Mouse (Mus musculus) forebrain, embryonic 16.5 days (tissue): ENCODE measurements around the gene Cyb5r3. TPM values are rescaled to one million over a fixed set of nuclear protein-coding genes. Genes with fewer than 3 reads are reported as not detected.

Experiments
- ATAC-seq: fragments of 200-750 bp; cut with Nextera tagmentation; 2 replicates; pipeline ENCODE4 v1.8.0; 2017; ENCODE audit warnings: mild to moderate bottlenecking, moderate library complexity
- H3K27ac ChIP-seq: fragments of 300-500 bp; sonication (generic); 2 replicates; pipeline ENCODE4 v1.5.1; 2014; ENCODE audit warnings: low read length, control low read depth
- H3K27me3 ChIP-seq: fragments of 300-500 bp; sonication (generic); replicated peaks from 2 replicates; pipeline ENCODE4 v1.6.1; 2014; ENCODE audit warnings: low read length; ENCODE audit not compliant: control insufficient read depth, insufficient read depth
- H3K36me3 ChIP-seq: fragments of 300-500 bp; sonication (generic); 2 replicates; pipeline ENCODE4 v1.6.1; 2014; ENCODE audit not compliant: control insufficient read depth, insufficient read depth
- H3K4me1 ChIP-seq: fragments of 300-500 bp; sonication (generic); replicated peaks from 2 replicates; pipeline ENCODE4 v1.6.1; 2014; ENCODE audit warnings: low read length; ENCODE audit not compliant: control insufficient read depth, insufficient read depth
- H3K4me2 ChIP-seq: fragments of 300-500 bp; sonication (generic); 2 replicates; pipeline ENCODE4 v1.6.1; 2014; ENCODE audit warnings: mild to moderate bottlenecking, low read length, control low read depth
- H3K4me3 ChIP-seq: fragments of 300-500 bp; sonication (generic); replicated peaks from 2 replicates; pipeline ENCODE4 v1.5.1; 2014; ENCODE audit warnings: mild to moderate bottlenecking, low read length, control low read depth
- H3K9ac ChIP-seq: fragments of 300-500 bp; sonication (generic); replicated peaks from 2 replicates; pipeline ENCODE4 v1.6.1; 2014; ENCODE audit warnings: low read depth, low read length, control low read depth
- H3K9me3 ChIP-seq: fragments of 300-500 bp; sonication (generic); 2 replicates; pipeline ENCODE4 v1.6.1; 2016; ENCODE audit warnings: low read length; ENCODE audit not compliant: control insufficient read depth
- WGBS: fragments of 180-500 bp; shearing (Covaris S2); extraction: QIAGEN DNeasy Blood & Tissue Kit; methylation state at CpG from one replicate; pipeline ENCODE4 v1.1.7; 2014; 5-methylcytosine and 5-hydroxymethylcytosine counted together
- polyA plus RNA-seq: library from polyadenylated mRNA; unstranded; fragments of >200 nt; fragmentation: Nextera tagmentation; extraction: Ambion mirVana; gene quantifications from 2 replicates; pipeline ENCODE4 v1.2.1, GENCODE M21; 2015

The Cyb5r3 gene
- polyA plus RNA-seq, 1 experiment from 2014 or later: 112 TPM

DNA sequence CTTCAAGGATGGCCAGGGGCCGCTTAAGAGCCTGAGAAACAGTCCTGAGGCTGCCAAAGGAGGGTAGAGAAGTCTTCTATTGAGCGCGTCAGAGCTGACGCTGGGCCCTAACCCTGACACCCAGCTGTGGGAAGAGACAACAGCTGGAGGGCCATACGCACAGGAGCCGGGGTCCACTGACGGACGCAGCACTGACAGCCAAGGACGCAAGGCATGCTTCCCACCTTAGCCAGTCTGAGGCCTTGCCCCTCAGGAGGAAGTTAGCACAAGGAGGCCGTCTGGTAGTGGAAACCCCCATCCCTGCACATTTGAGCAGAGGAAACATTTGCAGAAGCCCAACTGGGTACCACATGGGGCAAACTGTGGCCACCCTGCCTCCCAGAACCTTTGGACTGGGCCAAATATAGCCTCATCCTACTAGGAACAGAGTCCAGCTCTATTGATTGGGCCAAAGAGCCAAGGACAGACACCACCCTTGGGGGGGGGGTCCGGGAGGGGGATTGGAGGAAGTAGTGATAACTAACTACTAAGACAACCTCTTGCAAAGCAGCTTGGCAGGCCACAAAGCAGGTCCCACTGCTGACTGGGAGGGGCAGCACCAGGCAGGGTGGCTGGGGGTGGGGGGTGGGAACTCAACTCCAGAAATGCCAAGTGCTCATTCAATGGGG is 9.4 kb downstream of the Cyb5r3 start:
- H3K27me3 ChIP-seq: no peaks in the 10 kb centered on the region
- no peak overlapping the region for H3K4me2 ChIP-seq
- H3K36me3 ChIP-seq: peaks cover 13% of the 10 kb centered on the region
- H3K4me3 ChIP-seq: no peak overlapping the region
- H3K9ac ChIP-seq: no peak overlapping the region
- no peak overlapping the region for H3K27ac ChIP-seq
- 87% methylated on average over 11 of the region's 11 CpGs for WGBS
- no peak for ATAC-seq
- H3K4me1 ChIP-seq: no peaks in the 10 kb centered on the region
- H3K9me3 ChIP-seq: no peaks in the 10 kb centered on the region

DNA sequence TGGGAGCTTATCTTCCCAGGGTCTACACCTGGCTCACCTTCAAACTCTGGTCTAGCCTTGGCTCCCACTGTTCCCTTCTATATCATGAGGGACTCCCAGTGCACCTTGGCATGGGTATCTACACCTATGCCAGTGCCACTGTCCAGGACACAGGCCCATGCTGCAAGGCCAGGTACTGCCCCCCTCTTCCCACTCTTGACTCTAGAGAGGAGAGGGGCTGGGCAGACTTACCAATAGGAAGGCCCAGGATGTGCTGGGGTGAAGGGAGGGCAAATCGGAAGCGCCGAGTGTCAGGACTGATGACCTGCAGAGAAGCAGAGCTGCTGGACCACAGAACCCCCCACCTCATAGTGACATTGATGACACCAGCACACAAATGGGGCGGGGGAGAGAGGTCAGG is 10.4 kb downstream of the Cyb5r3 start:
- ATAC-seq: no peak
- Histone ChIP-seq H3K9me3 (no peaks in the 10 kb centered on the region), H3K27ac (no peak overlapping the region), H3K4me3 (no peak overlapping the region), H3K4me2 (no peak overlapping the region), H3K27me3 (no peaks in the 10 kb centered on the region), H3K36me3 (peaks cover 18% of the 10 kb centered on the region), H3K9ac (no peak overlapping the region), H3K4me1 (no peaks in the 10 kb centered on the region)
- 94% methylated on average over 4 of the region's 4 CpGs for WGBS

DNA sequence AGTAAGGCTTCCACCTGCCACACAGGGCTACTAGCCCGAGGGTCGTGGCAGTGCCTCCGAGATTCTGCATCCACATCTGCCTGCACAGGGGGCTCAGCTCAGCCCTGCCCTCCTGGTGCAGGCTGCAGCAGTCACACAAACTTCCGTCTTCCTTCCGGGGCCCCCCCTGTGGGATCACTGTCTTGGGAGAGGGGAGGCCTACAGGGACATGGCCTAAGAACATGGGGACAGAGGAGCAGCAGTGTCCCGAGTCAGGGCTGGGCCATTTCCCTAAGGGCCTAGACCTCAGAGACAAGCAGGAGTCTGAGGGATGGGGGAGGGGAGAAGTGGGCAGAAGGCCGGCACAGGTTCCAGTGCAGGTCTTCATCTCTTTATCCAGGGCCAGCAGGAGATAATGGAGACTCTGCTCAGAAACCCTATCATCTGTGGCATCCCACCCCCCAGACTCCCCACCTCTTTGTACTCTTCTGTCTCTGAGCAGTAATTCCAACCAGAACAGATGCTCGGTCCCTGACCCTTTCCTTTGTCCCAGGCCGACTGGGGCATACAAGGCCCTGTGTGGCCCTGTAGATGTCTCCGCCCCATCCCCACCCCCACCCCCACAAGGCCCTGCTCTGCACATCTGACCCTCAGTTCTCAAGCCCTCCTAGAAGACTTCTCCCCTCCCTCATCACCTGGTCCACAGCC is 11.2 kb downstream of the Cyb5r3 start:
- H3K27ac ChIP-seq: no peak overlapping the region
- H3K36me3 ChIP-seq: peaks cover 18% of the 10 kb centered on the region
- 32% methylated on average over 10 of the region's 10 CpGs for WGBS

DNA sequence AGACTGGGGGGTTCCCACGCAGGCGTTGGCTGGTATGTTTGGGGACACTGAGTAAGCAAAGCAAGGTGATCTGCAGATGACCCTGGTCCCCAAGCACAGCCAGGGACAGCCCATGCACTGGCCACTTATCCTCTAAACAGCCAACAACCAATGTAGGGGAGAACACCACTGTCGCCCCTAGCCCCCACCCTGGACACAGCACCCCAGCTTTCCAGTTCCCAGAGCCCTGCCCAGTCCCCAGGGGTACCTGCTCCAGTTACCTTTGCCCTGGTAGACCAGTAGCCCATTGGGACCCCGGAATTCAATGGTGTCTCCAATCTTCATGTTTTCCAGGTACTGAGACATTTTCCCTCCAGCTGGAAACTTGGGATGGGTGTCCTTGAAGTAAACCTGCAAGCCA is 11.8 kb downstream of the Cyb5r3 start:
- 91% methylated on average over 4 of the region's 4 CpGs for WGBS
- H3K27me3 ChIP-seq: no peaks in the 10 kb centered on the region
- H3K9ac ChIP-seq: no peak overlapping the region
- no peak overlapping the region for H3K4me3 ChIP-seq
- H3K9me3 ChIP-seq: no peaks in the 10 kb centered on the region
- H3K36me3 ChIP-seq: peaks cover 18% of the 10 kb centered on the region
- no peak for ATAC-seq
- no peaks in the 10 kb centered on the region for H3K4me1 ChIP-seq
- H3K4me2 ChIP-seq: no peak overlapping the region
- H3K27ac ChIP-seq: no peak overlapping the region

More for the DNA sequence above, 11.2 kb downstream of the Cyb5r3 start:
- Histone ChIP-seq H3K9me3 (no peaks in the 10 kb centered on the region), H3K4me2 (no peak overlapping the region), H3K27me3 (no peaks in the 10 kb centered on the region), H3K4me3 (no peak overlapping the region), H3K9ac (no peak overlapping the region), H3K4me1 (no peaks in the 10 kb centered on the region)
- no peak for ATAC-seq

DNA sequence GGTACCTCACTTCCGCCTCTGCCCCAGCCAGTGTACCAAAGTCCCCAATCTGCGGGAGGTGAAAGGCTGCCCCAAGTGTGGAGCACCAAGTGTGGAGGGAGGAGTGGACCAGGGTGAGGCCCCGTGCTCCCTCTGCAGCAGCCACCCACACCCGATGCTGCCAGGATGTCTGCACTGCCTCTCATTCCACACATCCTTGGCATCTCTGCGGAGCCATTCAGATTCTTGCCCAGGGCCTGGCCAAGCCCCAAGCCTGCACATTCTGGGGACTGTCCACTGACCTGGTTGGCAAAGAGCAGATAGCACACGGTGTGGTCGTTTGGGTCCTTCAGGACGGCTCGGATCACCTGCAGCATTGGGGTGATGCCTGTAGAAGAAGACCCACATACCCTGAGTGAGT is 12.6 kb downstream of the Cyb5r3 start:
- no peak overlapping the region for H3K27ac ChIP-seq
- H3K4me2 ChIP-seq: no peak overlapping the region
- no peak overlapping the region for H3K9ac ChIP-seq
- 94% methylated on average over 9 of the region's 9 CpGs for WGBS
- H3K4me1 ChIP-seq: no peaks in the 10 kb centered on the region
- peaks cover 18% of the 10 kb centered on the region for H3K36me3 ChIP-seq
- no peak for ATAC-seq
- H3K27me3 ChIP-seq: no peaks in the 10 kb centered on the region
- H3K4me3 ChIP-seq: no peak overlapping the region
- no peaks in the 10 kb centered on the region for H3K9me3 ChIP-seq

DNA sequence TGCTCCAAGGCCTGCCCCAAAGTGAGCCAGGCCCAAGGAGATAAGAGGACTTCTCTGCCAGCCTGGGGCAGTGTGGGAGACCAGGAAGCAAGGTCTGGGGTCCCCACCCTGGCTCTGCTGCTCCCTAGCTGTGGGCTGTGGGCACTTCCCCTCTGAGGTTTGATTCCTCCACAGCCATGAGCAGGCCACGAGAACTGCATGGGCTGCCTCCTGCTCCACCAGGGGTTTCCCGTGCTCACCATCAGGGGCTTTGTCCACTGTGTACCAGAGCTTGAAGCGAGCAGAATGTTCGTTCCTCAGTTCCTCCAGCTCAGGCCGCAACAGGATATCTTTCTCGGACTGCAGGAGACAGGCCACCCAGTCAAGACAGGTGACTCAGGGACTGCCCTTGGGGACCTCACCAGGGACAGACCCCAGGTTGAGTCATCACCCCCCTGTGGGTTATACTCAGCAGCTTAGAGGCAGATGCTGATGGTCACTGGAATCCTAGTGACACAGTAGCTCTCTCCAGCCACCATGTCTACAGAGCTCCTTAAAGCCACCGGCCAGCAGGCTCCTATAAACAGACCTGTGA is 13.7 kb downstream of the Cyb5r3 start:
- 95% methylated on average over 7 of the region's 7 CpGs for WGBS
- no peaks in the 10 kb centered on the region for H3K9me3 ChIP-seq
- H3K27me3 ChIP-seq: no peaks in the 10 kb centered on the region
- no peak overlapping the region for H3K4me3 ChIP-seq
- H3K4me1 ChIP-seq: no peaks in the 10 kb centered on the region
- peaks cover 18% of the 10 kb centered on the region for H3K36me3 ChIP-seq
- no peak overlapping the region for H3K9ac ChIP-seq
- ATAC-seq: no peak
- no peak overlapping the region for H3K27ac ChIP-seq
- no peak overlapping the region for H3K4me2 ChIP-seq

DNA sequence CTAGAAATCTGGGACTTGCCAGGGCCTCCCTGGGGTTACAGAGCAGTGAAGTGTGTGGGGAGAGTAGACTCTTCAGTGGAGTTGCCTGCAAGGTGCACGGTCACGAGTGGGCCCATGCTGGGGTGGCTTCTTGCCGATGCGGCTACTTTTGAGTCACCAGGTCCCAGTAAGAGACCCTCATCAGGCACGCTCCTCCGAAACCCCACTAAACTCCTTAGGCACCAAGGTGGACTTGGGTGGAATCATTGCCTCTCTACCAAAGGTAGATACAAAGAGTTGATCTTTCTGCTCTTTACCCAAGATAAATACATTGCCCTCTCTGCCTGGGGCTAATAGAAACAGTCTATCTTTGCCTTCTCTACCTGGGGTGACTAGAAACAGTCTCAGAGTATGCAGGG is 14.7 kb downstream of the Cyb5r3 start:
- no peak overlapping the region for H3K4me2 ChIP-seq
- no peak for ATAC-seq
- no peak overlapping the region for H3K9ac ChIP-seq
- no peaks in the 10 kb centered on the region for H3K9me3 ChIP-seq
- no peaks in the 10 kb centered on the region for H3K27me3 ChIP-seq
- no peaks in the 10 kb centered on the region for H3K4me1 ChIP-seq
- no peak overlapping the region for H3K4me3 ChIP-seq
- peaks cover 18% of the 10 kb centered on the region for H3K36me3 ChIP-seq
- no peak overlapping the region for H3K27ac ChIP-seq
- WGBS: 95% methylated on average over 6 of the region's 6 CpGs

DNA sequence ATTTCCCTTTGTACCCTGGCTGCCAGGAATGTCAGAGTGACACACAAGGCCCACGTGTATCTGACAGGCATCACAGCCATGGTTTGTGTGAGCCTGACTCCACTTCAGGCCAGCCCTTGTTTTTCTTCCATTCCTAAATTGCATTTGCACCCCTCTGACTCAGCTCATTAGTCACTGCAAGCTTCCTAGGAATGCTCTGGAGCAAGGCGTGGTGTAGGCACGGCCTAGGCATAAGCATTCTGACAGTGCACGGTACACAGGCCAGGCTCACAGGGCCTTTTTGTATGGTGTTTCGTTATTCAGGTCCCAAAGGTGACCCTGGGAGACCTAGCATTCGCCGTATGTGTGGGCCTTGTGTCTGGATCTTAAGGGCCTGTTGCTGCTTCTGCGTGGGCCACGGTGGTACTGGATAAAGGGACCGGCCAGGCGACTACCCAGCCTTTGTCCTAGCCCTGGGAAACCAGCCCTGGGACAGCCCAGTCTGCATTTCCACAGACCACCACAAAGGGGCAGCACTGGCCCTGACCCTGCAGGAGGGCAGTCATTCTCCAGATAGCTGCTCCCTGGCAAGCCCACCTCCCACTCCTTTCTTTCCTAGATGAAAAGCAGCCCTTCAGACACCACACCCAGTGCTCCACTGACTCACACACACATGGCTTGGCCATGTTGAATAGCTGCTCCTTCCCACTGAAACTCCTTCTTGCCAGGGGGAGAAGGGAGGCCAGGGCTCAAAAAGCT is 15.3 kb downstream of the Cyb5r3 start:
- H3K9ac ChIP-seq: no peak overlapping the region
- H3K36me3 ChIP-seq: peaks cover 18% of the 10 kb centered on the region
- H3K27me3 ChIP-seq: no peaks in the 10 kb centered on the region
- no peak for ATAC-seq
- H3K9me3 ChIP-seq: no peaks in the 10 kb centered on the region
- H3K4me1 ChIP-seq: no peaks in the 10 kb centered on the region
- H3K4me2 ChIP-seq: no peak overlapping the region
- 62% methylated on average over 11 of the region's 11 CpGs for WGBS
- no peak overlapping the region for H3K27ac ChIP-seq
- no peak overlapping the region for H3K4me3 ChIP-seq

DNA sequence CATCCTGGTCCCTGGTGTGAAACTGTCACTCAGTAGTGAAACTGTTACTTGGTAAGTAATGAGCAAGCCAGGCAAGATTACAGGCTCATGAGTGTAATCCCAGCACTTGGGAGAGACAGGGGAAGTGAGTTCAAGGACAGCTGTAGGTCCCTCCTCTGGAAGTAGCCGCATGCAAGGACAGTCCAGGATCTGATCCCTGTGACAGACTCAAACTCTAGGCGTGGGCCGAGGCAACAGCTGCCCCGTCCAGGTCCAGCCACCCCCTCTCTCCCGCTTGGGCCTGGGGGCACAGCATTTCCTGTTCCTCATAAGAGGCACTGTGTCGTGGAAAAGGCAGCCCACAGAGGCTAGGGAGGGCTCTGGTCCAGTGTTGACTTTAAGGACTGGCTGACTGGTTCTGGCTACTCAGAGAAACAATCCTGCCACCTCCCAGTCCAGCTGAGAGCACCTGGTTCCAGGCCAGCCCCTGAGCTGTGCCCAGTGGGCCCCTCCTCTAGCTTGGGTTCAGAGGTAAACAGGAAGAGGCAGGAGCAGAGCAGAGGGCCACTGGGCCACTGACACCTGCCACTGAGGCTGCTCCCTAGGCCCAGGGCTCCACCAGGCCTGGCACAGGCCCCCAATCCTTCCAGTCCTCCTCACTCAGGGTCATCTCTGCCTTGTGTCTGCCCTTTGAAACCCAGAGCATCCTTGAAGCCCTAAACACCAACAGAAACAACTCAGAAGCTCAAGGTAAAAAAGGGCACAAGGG is 16.5 kb downstream of the Cyb5r3 start:
- H3K9ac ChIP-seq: no peak overlapping the region
- no peak overlapping the region for H3K4me2 ChIP-seq
- no peaks in the 10 kb centered on the region for H3K27me3 ChIP-seq
- no peak overlapping the region for H3K27ac ChIP-seq
- no peak overlapping the region for H3K4me3 ChIP-seq
- no peaks in the 10 kb centered on the region for H3K9me3 ChIP-seq
- 91% methylated on average over 6 of the region's 6 CpGs for WGBS
- no peak for ATAC-seq
- peaks cover 18% of the 10 kb centered on the region for H3K36me3 ChIP-seq
- H3K4me1 ChIP-seq: no peaks in the 10 kb centered on the region
